Mouse (Mus musculus) E14TG2a.4 (cell line): ENCODE measurements around the gene Nol4l.

Experiments
- CTCF ChIP-seq: conservative IDR thresholded peaks from 2 replicates; pipeline ENCODE4 v1.5.1; 2014; ENCODE audit warnings: low read length
- NANOG ChIP-seq: IDR thresholded peaks from 2 replicates; pipeline ENCODE4 v1.6.1; 2014; ENCODE audit warnings: borderline replicate concordance, low read length, mixed read lengths
- POU5F1 ChIP-seq: IDR thresholded peaks from 2 replicates; pipeline ENCODE4 v1.6.1; 2014; ENCODE audit warnings: low read length, borderline replicate concordance

GRCm38 (mm10) chr2:153414607-153415006 is 115.2 kb downstream of the Nol4l start:
- peak; percentile 49 for TF ChIP-seq CTCF
- no peak for TF ChIP-seq NANOG
- TF ChIP-seq POU5F1, result no peak
